Mouse (Mus musculus) adrenal gland, adult 18-20 months (tissue): ENCODE results near the gene Zdhhc19. TPM values are rescaled to one million over a fixed set of nuclear protein-coding genes. Genes with fewer than 3 reads are reported as not detected.
A peak's percentile ranks its signal among the peaks of the same experiment; 100 is the strongest.

Experiments
- DNase-seq, 2 experiments: peaks; one replicate each; pipeline ENCODE4 v3.0.0; 2021 to 2022; ENCODE audit warnings: low spot score in 2 of 2
- total RNA-seq, 2 experiments: library from RNA; stranded (reverse); gene quantifications; 1 replicate in 1 of 2; 2 replicates in 1 of 2; pipeline ENCODE4 v1.2.3; 2021

The Zdhhc19 gene
- total RNA-seq, 2 experiments from 2014 or later = not detected

DNA sequence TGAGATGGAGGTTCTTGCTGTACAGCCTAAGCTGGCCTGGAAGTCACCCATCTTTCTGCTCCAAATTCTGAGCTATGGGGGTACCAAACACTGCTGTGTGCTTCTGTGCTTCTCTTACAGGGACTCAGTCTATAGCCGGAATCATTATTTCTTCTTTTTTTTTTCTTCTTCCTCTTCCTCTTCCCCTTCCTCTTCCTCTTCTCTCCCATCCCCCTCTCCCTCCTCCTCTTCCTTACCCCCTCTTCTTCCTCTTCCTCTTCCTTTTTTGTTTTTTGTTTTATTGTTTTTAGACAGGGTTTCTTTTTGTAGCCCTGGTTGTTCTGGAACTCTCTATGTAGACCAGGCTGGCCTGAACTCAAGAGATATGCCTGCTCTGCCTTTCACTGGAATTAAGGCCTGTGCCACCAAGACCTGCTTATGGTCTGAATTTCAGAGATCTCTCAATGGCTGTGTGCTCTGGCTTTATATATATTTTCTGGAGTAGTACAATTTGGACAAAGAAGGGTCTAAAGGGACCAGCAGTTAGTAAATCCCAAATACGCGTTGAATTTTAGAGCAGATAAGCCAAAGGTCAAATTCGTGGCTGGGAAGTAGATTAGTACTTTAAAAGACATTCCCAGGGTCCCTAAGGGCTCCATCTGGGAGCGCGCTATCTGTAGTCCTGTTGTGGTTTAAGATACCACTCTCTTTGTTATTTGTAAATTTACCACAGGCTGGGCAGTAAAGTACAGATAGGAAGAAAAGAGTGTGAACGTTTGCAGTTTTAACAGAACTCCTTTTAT lies 111.7 kb downstream of the Zdhhc19 start:
- no peak for DNase-seq

DNA sequence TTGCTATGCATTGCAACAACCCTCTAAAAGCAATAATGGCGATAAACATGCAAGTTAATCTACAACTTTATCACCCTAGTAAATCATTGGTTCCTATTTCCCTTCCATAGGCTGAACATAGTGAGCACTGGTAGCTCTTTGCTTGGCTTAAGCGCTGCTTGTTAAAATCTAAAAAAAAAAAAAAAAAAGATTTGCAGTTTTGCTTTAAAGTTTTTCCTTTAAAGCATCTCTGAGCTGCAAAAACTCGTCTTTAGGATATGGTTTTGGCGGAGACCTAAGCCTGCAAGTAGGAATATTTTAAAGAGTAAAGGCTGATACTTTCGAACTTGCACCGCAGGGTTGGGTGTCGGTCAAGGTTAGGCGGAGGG lies 112.3 kb downstream of the Zdhhc19 start:
- DNase-seq = no peak

DNA sequence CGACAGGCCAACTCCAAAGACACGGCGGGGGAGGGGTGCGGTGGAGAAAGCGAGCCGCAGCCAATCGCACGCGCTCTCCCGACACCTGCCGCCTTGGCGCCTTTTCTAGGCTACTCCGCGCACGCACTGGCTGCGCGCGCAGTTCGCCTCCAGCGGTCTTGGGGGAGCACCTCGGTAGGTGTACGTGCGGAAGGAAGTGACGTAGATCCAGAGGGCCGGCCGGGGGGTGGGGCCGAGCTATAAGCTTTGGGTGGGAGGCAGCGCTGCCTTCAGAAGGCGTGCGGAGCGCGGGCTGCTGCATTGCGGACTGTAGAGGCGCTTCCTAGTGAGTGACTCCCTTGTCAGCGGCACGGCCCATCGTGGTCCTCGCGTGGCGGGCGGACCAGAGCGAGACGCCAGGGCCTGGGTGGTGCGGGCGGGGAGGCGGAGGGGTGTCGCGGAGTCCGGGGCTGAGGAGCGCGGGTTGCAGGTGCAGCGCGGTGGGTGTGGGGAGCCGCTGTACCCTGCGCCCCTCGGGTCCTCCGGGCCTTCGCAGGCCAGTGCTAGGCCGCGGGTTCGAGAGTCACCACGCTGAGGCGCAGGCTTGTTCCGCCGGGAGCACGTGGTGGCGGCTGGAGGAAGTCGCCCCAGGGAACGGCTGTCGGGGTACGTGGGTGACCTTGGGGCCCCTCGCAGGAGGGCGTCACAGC lies 112.8 kb downstream of the Zdhhc19 start, which contains the start of gene Tfrc:
Gene Tfrc (plus strand): TSS at position 209 of the 689 bp plus-strand sequence.
- DNase-seq = peak; percentile 93 to 96

DNA sequence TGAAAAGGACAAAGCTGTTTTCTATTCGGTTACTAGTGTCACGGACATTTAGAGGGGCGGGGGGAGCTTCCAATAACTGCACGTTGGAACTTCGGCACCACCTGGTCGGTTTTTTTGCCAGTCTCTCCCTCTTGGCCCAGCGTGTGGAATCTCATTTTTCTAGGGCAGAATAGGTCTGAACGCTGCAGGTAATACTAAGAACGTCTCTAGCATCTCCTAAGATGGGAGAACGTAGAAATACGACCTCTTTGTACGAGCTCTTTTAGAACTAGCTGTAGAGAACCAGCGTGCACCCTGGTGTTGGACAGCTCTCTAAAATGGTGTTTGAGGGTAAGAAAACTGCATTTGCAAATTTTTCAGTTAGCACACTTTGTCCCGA lies 113.3 kb downstream of the Zdhhc19 start:
- DNase-seq = no peak

DNA sequence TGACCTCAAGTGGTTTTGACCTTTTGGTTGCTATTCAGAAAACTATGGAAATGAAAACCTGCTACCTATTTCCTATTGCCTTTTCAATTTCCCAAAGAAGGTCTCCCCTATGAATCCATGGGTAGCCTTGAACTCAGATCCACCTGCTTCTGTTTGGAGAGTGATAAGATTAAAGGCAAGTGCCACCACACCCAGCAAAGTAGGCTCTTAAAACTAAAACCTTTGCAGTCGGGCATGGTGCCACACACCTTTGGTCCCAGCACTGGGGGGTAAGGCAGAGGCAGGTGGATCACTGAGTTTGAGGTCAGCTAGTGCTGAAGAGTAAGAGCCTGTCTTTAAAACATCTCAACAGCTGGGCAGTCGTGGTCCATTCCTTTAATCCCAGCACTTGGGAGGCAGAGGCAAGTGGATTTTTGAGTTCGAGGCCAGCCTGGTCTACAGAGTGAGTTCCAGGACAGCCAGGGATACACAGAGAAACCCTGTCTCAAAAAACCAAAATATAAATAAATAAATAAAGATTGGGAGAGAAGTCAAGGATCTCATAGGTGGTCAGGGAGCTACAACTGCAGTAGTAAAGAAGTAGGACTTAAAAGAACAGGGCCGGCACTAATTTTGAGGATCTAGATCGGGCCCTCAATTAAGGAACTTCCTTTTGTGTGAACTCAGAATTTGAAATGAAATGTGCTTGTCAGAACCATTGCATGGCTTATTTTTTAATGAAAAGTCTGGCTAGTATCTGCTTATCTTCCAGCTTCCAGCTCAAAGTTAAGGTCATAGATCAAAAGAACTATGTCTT lies 114.6 kb downstream of the Zdhhc19 start:
- no peak for DNase-seq

Other genes with a start within 250 kb of the Zdhhc19 start
- 10 to 100 TPM; 13.6 to 16.2 TPM for gene Fbxo45, start 249.1 kb upstream of the Zdhhc19 start, total RNA-seq
- gene Wdr53, start 249.0 kb upstream of the Zdhhc19 start, total RNA-seq = 10 to 100 TPM; 12.5 to 14.1 TPM
- gene Smco1, start 224.8 kb upstream of the Zdhhc19 start, total RNA-seq = under 1 TPM in 1 of 2 experiments, not detected in 1; 0.22 TPM
- 10 to 100 TPM; 18.9 to 26.9 TPM for gene Rnf168, start 218.8 kb upstream of the Zdhhc19 start, total RNA-seq
- gene Ubxn7, start 164.0 kb upstream of the Zdhhc19 start, total RNA-seq = 10 to 100 TPM; 38.0 to 54.8 TPM
- 1 to 10 TPM in 1 of 2 experiments, under 1 TPM in 1; 0.33 to 1.3 TPM for gene Tm4sf19, start 95.8 kb upstream of the Zdhhc19 start, total RNA-seq
- 1 to 10 TPM; 5.0 to 5.6 TPM for gene Tctex1d2, start 76.6 kb upstream of the Zdhhc19 start, total RNA-seq
- 10 to 100 TPM; 74.2 to 88.0 TPM for gene Pcyt1a, start 65.3 kb upstream of the Zdhhc19 start, total RNA-seq
- not detected for gene Slc51a, start 8.4 kb upstream of the Zdhhc19 start, total RNA-seq
- 10 to 100 TPM; 19.8 to 34.3 TPM for gene Tfrc, start 112.7 kb downstream of the Zdhhc19 start, total RNA-seq
- gene Tnk2, start 147.6 kb downstream of the Zdhhc19 start, total RNA-seq = 10 to 100 TPM; 29.9 to 33.1 TPM
- not detected for gene Muc4, start 239.6 kb downstream of the Zdhhc19 start, total RNA-seq